Mouse (Mus musculus) B cell, adult 2 months (primary cell): ENCODE measurements around the gene Efcab6.

Source experiments
- DNase-seq, 2 experiments: peaks; one replicate each; pipeline ENCODE4 v3.0.0; 2022

Gene Efcab6

DNA sequence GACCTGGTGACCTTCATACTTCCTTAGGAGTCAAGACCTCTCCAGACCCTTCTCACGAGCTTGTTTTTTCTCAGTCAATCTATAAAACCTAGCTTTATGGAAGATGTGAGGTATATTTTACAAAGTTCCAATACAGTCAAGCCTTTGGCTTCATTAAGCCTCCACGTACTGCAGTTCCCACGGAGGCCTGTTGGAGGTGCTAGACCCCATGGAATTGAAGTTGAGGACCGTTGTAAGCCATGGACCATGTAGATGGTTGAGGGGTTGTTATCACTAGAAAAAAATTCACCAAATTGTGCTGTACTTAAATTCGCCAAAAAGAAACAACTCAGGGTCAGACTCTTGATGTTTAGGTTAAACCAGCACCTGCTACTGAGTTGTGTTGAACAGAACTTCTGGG is 9.1 kb downstream of the Efcab6 start:
- no peak for DNase-seq

DNA sequence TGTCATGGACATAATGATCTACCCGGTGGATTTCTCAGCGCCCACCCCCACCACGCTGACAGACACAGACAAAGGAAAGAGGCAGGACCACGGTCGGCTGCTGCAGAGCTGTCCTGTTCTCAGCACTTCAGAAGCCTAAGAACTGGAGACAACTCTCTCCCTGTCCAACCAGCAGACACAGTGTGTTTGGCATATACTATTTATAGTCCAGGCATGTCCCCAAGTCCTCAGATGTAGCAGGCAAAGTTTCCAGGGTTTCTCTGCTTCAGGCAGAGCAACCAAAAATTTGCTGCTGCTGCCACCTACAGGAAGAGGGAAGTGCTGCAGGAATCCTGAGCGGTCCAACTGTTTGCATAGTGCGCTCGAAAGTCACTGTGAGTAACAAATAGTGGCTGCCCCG is 11.3 kb downstream of the Efcab6 start:
- peak; percentile 32 to 40 for DNase-seq

DNA sequence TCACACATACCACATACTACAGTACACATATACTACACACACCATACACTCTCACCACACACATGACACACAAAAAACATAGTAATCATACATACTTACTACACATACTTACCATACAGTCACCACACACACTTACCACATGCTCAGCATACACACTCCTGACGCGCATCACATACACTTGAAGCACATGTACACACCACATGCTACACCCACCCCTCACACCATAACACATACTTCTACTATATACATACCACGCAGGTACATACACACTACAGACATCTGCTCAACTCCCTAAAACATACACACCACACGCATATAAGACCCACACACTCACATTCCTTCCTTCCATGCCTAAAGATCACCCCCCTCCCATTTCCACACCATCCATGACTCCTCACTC is 11.9 kb downstream of the Efcab6 start:
- DNase-seq, result no peak

DNA sequence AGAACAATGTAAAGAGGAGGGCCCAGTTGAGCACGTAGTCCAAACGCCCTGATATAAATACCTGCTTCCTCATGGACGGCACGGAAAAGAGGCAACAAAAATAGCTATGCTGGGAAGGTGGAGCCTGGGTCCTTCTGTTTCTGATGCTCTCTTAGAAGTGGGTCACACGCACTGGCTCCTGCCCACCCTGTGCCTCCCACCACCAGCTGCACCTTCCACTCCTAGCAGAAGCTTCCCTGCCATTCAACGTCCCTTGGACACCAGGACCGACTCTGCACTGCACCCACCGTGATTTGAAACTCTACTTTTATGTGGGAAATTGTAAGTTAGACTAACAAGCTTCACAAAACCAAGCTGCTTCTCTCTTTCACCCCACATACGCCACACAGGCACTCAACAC is 12.8 kb downstream of the Efcab6 start:
- DNase-seq, result no peak

DNA sequence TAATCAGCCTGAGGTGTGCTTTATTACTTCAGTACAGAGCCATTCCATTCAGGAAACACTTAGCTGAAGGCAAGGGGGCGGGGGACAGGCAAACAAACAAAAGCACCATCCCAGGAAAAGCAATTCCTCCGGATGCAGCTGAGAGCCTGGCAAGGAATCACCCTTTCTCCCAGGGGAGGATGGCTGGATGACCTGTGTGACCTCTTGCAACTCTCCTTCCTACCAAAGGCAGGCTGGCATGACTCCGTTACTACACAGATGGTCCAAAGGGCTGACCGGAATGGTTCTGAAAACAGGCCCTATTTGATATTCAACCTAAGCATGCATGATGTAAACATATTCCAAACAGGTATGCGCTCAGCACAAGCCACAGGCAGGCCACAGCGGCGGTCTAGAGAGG is 15.6 kb downstream of the Efcab6 start:
- no peak for DNase-seq

DNA sequence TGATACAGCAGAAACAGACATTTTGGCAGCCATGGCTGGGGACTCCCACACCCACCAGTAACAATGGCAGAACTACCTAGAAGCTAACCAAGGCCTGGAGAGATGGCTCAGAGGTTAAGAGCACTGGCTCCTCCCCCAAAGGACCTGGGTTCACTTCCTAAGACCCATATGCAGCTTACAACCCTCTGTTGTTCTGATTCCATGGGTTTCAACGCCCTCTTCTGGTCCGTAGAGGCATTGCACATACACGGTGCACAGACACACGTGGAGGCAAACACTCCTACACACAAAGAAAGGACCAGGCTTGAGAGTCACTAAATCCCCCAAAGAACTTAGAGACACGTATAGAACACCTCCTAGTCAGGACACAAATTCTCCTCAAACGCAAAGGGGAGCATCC is 19.6 kb downstream of the Efcab6 start:
- DNase-seq, result no peak

DNA sequence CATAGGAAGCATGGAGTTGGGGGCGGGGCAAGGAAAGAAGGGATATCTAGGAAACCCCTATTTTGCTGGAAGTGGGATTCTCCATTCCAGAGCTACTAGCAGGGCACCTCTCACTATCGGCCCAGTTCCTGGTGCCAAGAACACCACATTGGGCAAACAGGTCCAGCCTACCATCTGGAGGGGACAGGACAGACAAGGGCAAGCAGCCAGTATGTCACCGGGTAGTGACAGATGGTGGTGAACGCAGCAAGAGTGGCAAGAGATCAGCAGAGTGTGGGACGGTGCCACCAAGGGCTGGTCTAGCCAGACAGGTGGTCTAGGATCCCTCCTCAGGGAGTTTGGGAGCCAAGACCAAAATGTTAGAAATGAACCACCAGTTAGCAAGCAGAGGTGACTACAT is 28.1 kb downstream of the Efcab6 start:
- DNase-seq, result no peak

DNA sequence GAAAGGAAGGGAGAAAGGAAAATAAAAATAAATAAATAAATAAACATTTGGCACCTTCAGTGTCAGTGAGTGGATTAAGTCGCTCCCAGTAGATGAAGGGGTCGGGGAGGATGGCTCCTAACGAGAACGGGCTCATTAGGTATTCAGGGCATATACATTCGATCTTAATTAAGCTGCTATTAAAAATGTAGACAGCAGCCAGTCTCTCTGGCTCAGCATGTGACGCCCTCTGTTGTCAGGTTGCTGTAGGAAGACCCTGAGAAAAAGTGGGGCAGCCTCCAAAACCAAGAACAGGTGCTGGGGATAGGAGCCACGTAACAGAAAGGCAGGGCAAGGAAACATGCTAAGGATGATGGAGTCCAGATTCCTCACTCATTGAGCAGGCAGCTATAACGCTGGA is 39.5 kb downstream of the Efcab6 start:
- no peak for DNase-seq

DNA sequence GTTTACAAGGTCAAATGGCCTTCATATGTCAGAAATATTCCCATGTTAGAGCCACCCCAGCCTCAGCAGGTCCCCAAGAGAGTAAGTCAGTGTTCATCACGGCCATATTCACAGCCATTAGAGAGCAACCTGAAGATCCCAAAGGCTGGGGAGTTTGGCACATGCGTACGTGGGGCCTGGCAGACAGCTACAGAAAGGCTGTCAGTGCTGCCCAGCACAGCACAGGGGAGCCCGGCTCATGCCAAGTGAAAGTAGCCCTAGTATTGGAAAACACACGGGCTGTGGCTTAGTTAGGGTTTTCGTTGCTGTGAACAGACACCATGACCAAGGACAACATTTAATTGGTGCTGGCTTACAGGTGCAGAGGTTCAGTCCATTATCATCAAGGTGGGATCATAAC is 40.3 kb downstream of the Efcab6 start:
- no peak for DNase-seq

DNA sequence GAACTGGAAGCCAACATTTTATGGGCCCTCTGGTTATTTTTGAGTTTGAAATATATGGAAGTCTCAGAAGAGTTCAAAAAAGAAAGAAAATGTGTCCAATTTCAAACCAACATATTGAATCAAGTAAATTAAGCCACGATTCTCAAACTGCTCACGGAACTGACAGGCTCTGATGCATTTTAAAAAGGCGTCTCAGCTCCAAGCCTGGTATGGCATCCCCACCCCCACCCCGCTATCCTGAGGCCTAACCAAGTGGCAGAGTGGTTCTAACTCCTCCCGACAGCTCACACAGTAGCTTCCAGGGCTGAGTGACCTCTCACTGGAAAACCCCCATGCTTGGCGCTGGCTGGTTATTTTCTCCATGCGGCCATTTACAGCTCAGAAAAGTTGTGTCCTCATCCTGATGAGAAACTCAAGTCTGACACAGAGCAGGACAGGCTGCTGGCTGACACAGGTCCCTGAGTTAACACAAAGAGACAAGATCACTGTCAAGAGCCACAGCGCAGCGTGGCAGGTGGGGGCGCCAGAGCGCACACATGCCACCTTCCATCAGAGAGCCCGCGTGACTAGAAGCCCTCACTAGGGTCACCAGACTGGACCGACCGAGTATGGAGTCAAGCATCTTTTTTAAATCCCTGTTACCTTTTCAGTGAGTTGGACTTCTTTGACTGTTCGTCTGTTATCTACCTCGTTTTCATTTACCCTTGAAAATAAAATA is 55.7 kb downstream of the Efcab6 start:
- no peak for DNase-seq

DNA sequence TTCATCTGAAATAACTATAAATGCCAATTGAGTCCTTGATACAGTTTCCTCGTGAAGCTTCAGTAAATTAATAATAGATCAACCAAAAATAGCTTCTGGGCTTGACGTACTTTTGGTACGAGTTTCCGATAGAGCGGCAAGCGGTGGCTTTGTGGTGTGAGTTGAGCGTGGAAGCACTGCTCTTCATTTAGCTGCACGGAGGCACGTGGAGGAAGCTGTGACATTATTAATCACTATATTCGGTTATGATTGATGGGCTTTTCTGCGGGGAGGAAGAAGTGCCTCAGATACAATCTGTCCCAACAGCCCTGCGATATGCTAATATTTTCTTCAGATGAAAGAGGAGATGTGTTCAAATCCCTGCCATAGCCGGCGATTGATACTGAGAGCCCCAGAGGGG is 60.9 kb downstream of the Efcab6 start:
- DNase-seq, result no peak

DNA sequence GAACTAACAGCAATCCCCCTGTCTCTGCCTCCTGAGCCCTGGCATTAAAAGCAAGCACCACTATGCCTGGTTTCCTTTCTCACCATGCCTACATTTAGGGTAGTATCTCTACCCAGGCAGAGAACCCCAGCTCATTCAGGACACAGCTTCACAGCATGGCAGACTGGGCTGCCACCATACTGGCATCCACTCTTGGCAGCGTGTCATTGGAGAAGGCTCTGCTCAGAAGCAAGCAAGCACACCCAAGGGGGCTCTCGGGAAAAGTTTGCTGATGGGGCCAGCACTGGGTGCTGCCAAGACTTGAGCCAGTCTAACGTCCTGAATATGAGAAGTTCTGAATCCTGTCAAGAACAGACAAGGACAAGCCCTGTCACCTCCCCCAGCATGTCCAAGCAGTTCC is 66.1 kb downstream of the Efcab6 start:
- DNase-seq, result no peak

DNA sequence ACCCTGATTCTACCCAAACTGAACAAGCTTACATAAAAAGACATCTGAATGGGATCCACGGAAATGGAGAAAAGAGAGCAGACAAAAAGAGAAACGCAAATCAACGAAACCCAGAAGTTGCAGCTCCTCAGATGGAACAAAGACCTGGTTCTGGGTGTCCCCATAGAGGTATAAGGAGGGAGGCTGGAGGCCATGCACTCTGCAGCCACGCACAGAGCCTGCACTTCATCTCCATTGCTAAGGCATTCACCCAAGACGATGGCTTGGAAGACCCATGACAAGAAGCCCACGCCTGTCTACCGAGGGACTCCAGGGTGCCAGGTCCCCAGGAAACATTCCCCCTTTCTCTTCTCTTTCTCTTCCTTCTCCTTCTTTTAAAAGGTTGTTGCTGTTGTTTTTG is 66.6 kb downstream of the Efcab6 start:
- no peak for DNase-seq

DNA sequence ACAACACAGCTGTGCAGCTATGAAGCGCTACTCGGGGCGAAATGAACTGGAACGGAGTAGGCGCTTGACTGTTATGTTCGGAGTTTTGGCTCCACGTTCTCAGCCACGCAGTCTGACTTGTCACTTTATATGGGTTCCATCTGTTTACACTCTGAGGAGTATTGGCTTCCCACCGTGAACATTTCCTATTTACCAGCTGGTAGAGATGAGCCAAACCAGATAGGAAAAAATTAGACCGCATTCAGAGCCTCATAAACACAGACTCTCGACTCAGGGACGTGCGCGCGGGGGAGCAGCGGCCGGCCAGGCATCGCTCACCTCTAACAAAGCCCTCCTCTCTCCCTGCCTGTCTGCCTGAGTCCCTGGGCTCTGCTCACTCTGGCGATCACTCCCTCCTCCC is 67.1 kb downstream of the Efcab6 start:
- DNase-seq, result no peak

DNA sequence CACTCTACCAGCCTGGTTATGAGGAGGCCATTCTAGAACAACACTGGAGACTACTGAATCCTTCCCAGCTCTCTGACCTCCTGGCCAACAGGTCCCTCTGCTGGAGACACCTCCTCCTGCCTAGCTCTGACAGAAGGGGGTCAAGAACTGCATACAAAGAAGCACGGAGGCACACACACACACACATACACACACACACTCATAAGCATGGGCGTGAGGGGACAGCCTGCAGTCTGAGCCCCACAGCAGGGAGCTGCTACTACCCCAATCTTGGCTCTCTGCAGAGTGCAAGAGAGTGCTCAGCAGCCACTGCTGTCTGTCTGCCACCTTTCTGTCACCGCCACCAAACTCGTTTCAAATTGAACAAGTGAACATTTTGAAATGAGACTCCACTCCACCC is 67.6 kb downstream of the Efcab6 start:
- DNase-seq, result no peak

DNA sequence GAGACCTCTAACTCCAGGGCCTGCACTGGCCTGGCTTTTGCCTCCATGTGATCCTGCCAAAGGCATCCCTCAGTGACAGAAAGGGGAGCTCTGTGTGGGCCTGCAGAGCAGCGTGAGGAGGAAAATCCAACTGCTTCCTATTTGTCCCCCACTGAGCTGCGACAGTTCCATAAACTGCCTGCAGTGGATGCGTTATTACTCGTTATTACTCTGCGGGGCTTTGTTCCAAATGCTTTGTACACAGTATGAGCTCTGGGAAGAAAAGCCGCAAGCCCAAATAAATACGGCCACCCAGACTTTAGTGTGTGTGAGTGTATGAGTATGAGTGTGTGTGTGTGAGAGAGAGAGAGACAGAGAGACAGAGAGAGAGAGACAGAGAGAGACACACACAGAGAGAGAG is 68.3 kb downstream of the Efcab6 start:
- no peak for DNase-seq

DNA sequence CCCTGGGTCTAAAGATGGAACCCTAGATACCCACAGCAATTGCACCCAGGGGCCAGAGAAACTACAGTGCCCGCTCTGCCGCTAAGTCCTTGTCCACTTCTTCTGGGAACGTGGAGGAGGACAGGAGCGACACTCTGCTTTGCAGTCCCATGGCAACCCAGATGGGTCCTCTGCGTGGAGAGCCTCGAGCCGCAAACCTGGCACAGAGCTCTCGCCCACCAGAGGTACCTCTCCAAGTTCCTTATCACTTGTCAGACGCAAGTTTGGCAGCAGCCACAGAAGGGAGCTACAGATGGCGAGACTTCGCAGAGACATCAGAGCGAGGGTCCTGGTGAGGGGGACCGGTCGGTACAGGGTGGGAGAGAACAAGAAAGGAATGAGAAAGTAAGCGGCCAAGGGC is 73.0 kb downstream of the Efcab6 start:
- no peak for DNase-seq

DNA sequence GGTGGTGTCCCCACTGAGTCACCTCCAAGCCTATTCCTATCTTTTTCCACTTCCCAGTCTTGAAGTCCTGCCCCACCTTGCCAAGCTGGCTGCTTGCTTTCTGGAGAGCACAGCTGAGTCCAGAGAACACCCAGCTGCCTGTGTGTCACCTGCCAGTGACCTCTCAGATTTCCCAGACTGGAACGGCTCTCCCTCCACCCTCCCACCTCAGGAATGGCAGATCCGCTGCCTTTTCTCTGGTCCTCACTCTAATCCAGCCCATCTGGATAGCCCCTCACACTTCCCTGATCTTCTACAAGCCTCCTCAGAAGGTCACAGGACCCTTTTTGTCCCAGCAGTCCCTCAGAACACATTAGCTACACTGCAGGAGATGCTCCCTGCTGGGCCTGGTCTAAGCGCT is 73.7 kb downstream of the Efcab6 start:
- no peak for DNase-seq

DNA sequence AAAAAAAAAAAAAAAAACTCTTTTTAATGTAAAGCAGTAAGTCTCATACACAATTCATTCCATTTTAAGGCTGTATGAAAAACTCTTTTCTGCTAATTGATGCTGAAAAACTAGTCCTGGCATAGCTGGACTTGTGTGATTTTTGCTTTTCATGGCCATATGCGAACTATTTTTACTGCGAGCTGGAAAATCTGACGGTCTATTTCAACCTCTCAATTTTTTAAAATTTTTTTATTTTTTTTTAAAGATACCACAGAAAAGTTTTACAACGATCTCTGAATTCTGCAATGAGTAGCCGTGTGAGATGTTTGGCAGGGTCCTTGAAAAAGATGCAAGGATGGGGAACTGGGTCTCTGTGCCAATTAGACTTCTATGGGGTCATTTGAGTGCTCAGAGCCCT is 75.9 kb downstream of the Efcab6 start:
- DNase-seq, result no peak

DNA sequence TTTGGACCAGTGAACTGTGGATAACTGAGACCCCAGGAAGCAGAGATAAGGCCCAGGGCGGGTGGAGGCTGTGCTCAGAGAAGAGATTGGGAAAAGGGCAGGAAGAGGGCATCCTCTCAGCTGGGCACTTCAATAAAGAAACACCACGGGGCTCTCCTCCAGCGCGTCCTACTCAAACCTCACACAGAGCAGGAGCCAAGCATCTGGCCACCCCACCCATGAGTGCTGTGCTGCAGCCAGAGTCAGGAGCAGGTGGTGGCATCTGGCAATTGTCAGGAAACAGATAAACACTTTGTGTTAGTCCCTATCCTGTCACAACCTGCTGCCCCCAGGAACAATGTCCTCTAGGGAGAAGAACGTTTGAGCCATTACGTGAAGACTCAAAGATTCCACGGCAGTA is 77.1 kb downstream of the Efcab6 start:
- no peak for DNase-seq

DNA sequence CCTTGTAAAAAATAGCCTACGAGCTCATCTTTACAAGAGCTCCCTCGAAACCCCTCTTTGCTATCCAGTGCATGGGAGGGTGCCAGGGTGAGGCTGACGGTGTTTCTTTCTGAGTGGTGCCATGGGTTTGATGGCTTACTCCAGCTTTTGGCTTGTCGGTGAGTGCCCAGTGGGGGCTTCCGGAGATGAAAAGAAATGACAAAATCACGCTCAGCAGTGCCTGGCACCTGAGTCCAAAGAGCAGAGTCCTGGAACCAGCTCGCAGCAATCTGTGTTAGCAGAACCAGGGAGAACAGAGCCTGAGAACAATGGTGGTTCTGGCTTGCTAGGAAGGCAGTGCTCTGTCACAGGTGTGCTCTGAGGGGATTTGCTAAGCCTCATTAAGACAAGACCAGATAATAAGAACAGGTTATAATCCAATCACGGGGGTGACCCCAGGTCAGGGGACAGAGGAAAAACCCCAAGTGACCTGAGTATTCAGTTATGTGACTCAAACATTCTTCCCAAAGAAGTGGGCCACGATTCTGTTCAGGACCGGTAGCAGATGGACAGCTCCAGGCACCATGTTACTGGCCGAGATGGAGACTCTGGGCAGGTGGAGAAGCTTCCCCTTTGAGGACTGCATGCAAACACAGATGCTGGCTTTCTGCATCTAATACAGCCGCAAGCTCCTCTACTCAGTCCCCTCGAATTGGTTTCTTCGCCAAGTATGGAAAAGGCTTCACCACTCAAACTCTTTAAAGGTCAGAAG is 82.8 kb downstream of the Efcab6 start:
- no peak for DNase-seq

DNA sequence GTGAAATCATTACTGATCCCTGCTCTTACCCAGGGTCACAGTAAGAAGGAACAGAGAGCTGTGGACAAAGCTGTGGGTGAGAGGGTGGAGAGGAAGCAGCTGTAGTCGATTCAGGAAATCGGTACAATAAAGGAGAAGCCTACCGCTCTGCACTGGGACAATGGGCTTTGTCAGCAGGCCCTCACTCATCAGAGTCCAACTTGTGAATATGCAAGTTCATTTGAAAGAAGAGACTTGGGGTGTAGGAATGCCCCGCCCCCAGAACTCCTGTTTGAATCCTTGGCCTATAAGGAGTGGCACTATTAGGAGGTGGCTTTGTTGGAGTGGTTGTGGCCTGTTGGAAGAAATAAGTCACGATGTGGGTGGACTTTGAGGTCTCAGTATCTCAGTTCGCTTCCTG is 86.3 kb downstream of the Efcab6 start:
- no peak for DNase-seq

DNA sequence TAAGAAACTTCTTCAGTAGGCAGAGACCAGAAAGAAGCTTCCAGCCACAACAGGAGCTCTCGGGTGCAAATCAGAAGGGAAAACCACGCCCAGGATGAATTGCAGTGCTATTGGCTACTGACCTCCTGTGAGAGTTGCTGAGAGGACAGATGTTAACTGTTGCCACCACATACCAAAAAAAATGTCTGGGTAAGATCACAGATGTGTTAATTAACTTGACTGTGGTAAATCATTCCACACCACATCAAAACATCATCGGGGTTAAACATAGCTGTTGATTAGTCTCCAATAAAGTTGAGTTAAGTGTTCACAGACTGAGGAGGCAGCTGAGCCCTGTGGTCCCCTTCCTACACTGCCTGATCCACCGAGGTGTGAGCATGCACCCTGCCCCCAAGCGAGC is 88.1 kb downstream of the Efcab6 start:
- no peak for DNase-seq

DNA sequence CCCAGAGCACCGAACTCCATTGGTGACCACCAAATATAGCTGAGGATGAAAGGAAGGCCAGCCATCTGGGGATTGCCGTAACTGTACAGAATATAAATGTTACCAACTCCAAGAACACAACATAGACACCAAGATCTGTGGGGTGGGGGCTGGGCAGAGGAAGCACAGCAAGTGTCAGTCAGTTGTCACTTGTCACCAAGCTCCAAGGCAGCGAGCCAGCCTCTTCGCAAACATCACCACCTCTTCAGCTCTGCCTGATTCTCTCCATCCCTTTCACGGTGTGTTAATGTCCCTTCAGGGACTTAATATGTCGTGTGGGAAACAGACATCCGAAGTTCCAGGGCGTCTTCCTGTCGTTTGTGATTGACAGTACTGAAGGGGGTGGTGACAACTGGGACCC is 93.0 kb downstream of the Efcab6 start:
- no peak for DNase-seq

DNA sequence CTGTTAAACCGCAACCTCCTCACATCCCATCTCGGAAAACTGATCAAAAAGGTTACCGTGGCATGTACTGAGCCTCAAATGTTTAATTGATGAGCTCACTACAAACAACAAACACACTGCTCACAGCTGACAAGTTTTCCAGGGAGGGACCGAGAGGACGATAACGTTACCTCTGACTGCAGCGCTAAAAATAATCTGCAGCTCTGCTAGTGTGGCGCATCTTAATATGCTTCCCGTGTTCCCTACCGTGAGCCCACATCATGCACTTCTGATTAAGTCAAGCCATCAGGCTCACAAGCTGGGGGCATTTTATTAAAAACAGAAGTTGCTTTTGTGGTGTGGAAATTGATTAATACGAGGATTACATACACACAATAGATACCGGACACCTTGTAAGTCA is 97.4 kb downstream of the Efcab6 start:
- no peak for DNase-seq
